Mouse (Mus musculus) intestine, embryonic 15.5 days (tissue): ENCODE measurements at regions not wholly inside any gene's neighbourhood (a gene's known extent, or its start where the extent isn't known, plus 50 kb on each side); places are given as distances from the start of the nearest gene placed in this dataset.
A peak's percentile ranks its signal among the peaks of the same experiment; 100 is the strongest.

Experiments
- ATAC-seq: fragments of 200-750 bp; cut with Nextera tagmentation; 2 replicates; pipeline ENCODE4 v1.8.0; 2017; ENCODE audit warnings: moderate TSS enrichment, moderate library complexity
- H3K27ac ChIP-seq: fragments of 300-500 bp; sonication (generic); 2 replicates; pipeline ENCODE4 v1.5.1; 2015; ENCODE audit warnings: mild to moderate bottlenecking, inconsistent platforms
- H3K27me3 ChIP-seq: fragments of 300-500 bp; sonication (generic); replicated peaks from 2 replicates; pipeline ENCODE4 v1.6.1; 2015; ENCODE audit warnings: inconsistent platforms
- H3K36me3 ChIP-seq: fragments of 300-500 bp; sonication (generic); 2 replicates; pipeline ENCODE4 v1.6.1; 2015; ENCODE audit warnings: inconsistent platforms
- H3K4me1 ChIP-seq: fragments of 300-500 bp; sonication (generic); replicated peaks from 2 replicates; pipeline ENCODE4 v1.6.1; 2015; ENCODE audit warnings: inconsistent platforms
- H3K4me2 ChIP-seq: fragments of 300-500 bp; sonication (generic); replicated peaks from 2 replicates; pipeline ENCODE4 v1.6.1; 2015; ENCODE audit warnings: mild to moderate bottlenecking, inconsistent platforms
- H3K4me3 ChIP-seq: fragments of 300-500 bp; sonication (generic); replicated peaks from 2 replicates; pipeline ENCODE4 v1.5.1; 2015; ENCODE audit warnings: inconsistent platforms
- H3K9ac ChIP-seq: fragments of 300-500 bp; sonication (generic); 2 replicates; pipeline ENCODE4 v1.6.1; 2015; ENCODE audit warnings: inconsistent platforms
- H3K9me3 ChIP-seq: fragments of 300-500 bp; sonication (generic); 2 replicates; pipeline ENCODE4 v1.6.1; 2016; ENCODE audit warnings: inconsistent platforms
- WGBS: fragments of 180-500 bp; shearing (Covaris S2); methylation state at CpG from one replicate; pipeline ENCODE4 v1.1.7; 2015; 5-methylcytosine and 5-hydroxymethylcytosine counted together

DNA sequence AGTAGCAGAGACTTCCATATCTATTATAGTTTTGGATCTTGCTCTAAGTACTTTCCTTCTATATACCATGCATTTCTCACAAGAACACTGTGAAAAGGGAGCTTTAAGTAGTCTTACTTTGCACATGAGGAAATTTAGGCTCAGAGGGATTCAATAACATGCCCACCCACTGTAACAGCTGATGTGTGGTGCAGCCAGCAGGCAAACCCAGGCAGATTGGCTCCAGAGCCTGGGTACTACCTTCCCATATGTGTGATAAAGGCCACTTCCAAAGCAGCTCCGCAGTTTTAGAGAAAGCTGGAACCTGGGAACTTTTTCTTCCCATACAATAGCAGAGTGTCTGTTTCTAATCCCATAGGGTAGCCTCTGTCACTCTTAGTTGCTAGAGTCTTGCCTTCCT lies 441.6 kb downstream of the Ccdc171 start:
- Histone ChIP-seq H3K4me3 (no peak overlapping the region), H3K36me3 (no peaks in the 10 kb centered on the region), H3K4me1 (no peaks in the 10 kb centered on the region), H3K27ac (no peak overlapping the region), H3K4me2 (no peak overlapping the region), H3K9ac (no peak overlapping the region), H3K9me3 (no peaks in the 10 kb centered on the region), H3K27me3 (no peaks in the 10 kb centered on the region)
- no peak for ATAC-seq
- 92% methylated on average over 1 of the region's 1 CpGs for WGBS

DNA sequence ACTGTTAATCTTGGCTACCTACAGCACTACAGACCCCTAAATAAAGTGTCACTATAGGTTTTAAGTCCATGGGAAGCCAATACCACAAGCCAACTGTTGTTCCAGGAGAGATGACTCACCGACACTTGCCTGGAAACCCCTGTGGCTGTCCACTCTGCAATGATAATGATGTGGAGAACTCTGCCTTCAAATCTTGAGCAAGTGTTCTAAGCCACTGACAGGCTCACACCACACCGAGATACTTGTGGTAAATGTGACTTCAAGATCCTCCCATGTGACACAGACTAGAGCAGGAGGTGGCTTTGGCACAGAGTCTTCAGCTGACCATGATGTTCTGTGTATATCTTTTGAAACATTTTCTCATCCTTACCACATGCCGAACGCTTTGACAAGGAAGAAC lies 447.8 kb downstream of the Ccdc171 start:
- Histone ChIP-seq H3K27me3 (no peaks in the 10 kb centered on the region), H3K9ac (no peak overlapping the region), H3K4me2 (no peak overlapping the region), H3K36me3 (no peaks in the 10 kb centered on the region), H3K4me3 (no peak overlapping the region), H3K4me1 (peaks cover 9% of the 10 kb centered on the region), H3K9me3 (no peaks in the 10 kb centered on the region), H3K27ac (no peak overlapping the region)
- no peak for ATAC-seq
- WGBS = 86% methylated on average over 4 of the region's 4 CpGs

GRCm38 (mm10) chr4:83974214-83975012 lies 449.1 kb downstream of the Ccdc171 start:
- peaks cover 9% of the 10 kb centered on the region for H3K4me1 ChIP-seq
- no peaks in the 10 kb centered on the region for H3K36me3 ChIP-seq
- H3K4me3 ChIP-seq = no peak overlapping the region
- H3K27ac ChIP-seq = no peak overlapping the region
- WGBS = 59% methylated on average over 7 of the region's 7 CpGs
- no peak for ATAC-seq
- H3K4me2 ChIP-seq = no peak overlapping the region
- no peak overlapping the region for H3K9ac ChIP-seq
- no peaks in the 10 kb centered on the region for H3K9me3 ChIP-seq
- H3K27me3 ChIP-seq = no peaks in the 10 kb centered on the region

DNA sequence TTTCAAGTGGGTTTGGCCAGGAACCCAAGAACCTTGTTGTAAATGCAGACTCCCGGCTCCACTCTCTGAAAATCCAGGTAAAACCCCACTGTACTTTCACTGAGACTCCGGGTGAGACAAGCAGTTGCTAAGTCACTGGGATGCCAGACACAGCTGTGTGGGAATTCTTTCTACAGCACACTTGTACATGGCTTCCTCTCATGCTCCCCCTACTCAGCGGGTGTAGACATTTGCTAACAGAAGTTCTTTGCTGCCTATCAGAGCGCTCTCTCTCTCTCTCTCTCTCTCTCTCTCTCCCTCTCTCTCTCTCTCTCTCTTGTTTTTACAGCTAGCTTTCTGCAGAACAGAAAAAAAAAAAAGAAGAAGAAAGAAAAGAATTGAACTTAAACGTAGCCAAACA lies 450.2 kb downstream of the Ccdc171 start:
- 53% methylated on average over 5 of the region's 5 CpGs for WGBS
- no peak overlapping the region for H3K9ac ChIP-seq
- H3K4me1 ChIP-seq = peaks cover 9% of the 10 kb centered on the region
- no peaks in the 10 kb centered on the region for H3K27me3 ChIP-seq
- H3K36me3 ChIP-seq = no peaks in the 10 kb centered on the region
- no peaks in the 10 kb centered on the region for H3K9me3 ChIP-seq
- ATAC-seq = no peak
- no peak overlapping the region for H3K4me2 ChIP-seq
- no peak overlapping the region for H3K27ac ChIP-seq
- H3K4me3 ChIP-seq = no peak overlapping the region

DNA sequence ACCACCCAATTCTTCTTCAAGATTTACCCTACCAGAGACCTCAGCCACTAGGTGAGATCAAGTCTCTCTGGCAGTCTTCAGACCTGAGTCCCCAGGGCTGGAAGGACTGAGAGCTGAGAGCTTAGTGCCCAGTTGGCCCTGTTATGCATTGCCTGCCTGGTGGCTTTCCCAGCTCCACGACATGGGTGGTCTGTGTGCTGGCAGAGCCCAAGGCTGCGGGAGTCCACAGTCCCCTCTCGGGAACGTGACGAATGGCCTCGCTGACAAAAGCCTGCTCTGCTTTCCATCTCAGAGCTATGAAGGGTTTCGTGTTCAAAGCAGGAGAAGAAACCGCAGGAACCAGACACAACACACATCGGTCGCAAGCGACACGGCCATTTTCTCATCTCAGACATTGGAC lies 450.7 kb downstream of the Ccdc171 start:
- H3K4me2 ChIP-seq = no peak overlapping the region
- H3K4me3 ChIP-seq = no peak overlapping the region
- H3K9ac ChIP-seq = no peak overlapping the region
- H3K27me3 ChIP-seq = no peaks in the 10 kb centered on the region
- 28% methylated on average over 12 of the region's 12 CpGs for WGBS
- peak; percentile 72 for ATAC-seq
- H3K9me3 ChIP-seq = no peaks in the 10 kb centered on the region
- H3K4me1 ChIP-seq = peaks cover 9% of the 10 kb centered on the region
- no peaks in the 10 kb centered on the region for H3K36me3 ChIP-seq
- no peak overlapping the region for H3K27ac ChIP-seq

DNA sequence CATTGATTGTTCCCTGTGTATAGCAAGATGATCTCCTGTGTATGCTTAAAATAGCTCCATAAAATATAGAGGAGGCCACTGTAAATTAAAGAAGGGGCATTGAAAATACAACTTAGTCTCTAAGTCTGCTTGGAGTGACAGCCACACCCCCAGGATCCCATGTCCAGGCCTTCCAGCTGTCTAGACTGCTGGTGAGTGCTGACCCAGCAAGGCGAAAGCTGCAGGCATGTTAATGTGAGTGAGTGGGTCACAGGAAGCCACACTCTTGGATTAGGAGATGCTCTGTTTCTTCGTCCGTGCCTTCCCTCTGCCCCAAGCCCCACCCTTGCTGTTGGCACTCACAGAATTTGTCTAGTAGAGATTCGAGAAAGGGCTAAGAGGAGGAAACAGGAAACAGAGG lies 453.7 kb downstream of the Ccdc171 start:
- no peak overlapping the region for H3K4me3 ChIP-seq
- WGBS = 44% methylated on average over 4 of the region's 4 CpGs
- peaks cover 9% of the 10 kb centered on the region for H3K4me1 ChIP-seq
- H3K27ac ChIP-seq = no peak overlapping the region
- no peaks in the 10 kb centered on the region for H3K36me3 ChIP-seq
- no peak for ATAC-seq
- no peak overlapping the region for H3K4me2 ChIP-seq
- H3K27me3 ChIP-seq = no peaks in the 10 kb centered on the region
- no peaks in the 10 kb centered on the region for H3K9me3 ChIP-seq
- H3K9ac ChIP-seq = no peak overlapping the region

DNA sequence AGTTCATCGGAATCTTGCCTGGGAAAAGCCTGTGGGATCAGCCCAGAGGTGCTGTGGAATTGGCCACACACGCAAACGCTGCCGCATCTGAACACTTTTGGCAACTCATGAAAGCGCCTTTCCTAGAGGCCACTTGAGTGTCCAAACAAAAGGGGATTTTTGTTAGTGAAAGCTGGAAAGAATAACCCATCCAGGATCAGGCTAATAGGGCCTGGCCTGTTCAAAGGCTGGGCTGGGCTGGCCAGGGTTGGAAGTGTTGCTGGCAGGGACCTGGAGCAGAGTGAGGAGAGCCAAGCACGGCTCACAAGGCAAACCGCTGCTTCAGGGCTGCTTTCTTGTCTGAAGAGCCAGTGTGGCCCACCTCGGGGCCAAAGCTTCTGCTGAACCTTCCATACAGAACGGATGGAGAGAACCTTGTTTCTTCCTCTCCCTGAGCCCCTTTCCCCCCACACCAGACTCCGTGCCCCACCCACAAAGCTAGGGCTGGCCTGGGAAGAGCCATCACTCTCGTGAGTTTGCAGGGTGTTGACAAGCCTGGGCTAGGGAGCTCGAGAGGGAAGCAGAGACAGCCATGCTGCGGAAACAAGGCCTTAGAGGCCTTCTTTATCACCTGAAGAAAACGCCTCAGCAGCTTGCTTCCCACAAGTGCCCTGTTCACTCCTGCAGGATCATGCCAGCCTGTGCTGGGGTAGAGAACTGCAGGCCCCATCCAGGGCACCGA lies 459.5 kb downstream of the Ccdc171 start:
- no peaks in the 10 kb centered on the region for H3K27me3 ChIP-seq
- no peaks in the 10 kb centered on the region for H3K36me3 ChIP-seq
- no peak overlapping the region for H3K9ac ChIP-seq
- 78% methylated on average over 15 of the region's 15 CpGs for WGBS
- no peak overlapping the region for H3K27ac ChIP-seq
- H3K4me2 ChIP-seq = no peak overlapping the region
- no peaks in the 10 kb centered on the region for H3K4me1 ChIP-seq
- no peak for ATAC-seq
- no peaks in the 10 kb centered on the region for H3K9me3 ChIP-seq
- no peak overlapping the region for H3K4me3 ChIP-seq

DNA sequence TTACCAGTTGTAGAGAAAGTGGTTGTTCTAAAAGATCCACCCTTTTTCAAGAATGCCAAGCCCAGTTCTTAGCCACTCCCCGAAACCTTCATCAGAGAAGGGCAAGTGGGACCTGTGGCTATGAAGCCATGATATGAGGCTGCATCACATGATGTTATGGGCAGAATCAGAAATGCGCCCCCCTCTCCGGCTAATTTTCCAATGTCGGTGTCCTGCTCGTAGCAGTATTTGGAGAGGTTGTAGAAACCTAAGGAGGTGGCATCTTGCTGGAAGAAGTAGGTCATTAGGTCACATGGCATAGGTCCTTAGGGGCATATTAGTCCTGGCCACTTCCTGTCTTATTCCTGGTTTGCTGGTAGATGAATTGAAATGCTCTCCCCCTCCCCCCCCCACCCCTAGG lies 460.1 kb downstream of the Ccdc171 start:
- no peak for ATAC-seq
- H3K4me2 ChIP-seq = no peak overlapping the region
- H3K27ac ChIP-seq = no peak overlapping the region
- H3K27me3 ChIP-seq = no peaks in the 10 kb centered on the region
- H3K9me3 ChIP-seq = no peaks in the 10 kb centered on the region
- no peak overlapping the region for H3K4me3 ChIP-seq
- no peaks in the 10 kb centered on the region for H3K36me3 ChIP-seq
- H3K4me1 ChIP-seq = no peaks in the 10 kb centered on the region
- no peak overlapping the region for H3K9ac ChIP-seq
- 97% methylated on average over 5 of the region's 5 CpGs for WGBS

- Histone ChIP-seq H3K9ac (no peak overlapping the region), H3K4me3 (no peak overlapping the region), H3K4me1 (no peaks in the 10 kb centered on the region), H3K27ac (no peak overlapping the region), H3K4me2 (no peak overlapping the region), H3K36me3 (no peaks in the 10 kb centered on the region), H3K27me3 (no peaks in the 10 kb centered on the region), H3K9me3 (no peaks in the 10 kb centered on the region)
- 71% methylated on average over 13 of the region's 13 CpGs for WGBS
- peak; percentile 95 for ATAC-seq
Measured at GRCm38 (mm10) chr4:83986951-83987822, 461.8 kb downstream of the Ccdc171 start.

GRCm38 (mm10) chr4:83987846-83988245 lies 462.5 kb downstream of the Ccdc171 start:
- Histone ChIP-seq H3K4me3 (no peak overlapping the region), H3K27me3 (no peaks in the 10 kb centered on the region), H3K9ac (no peak overlapping the region), H3K9me3 (no peaks in the 10 kb centered on the region), H3K4me2 (no peak overlapping the region), H3K27ac (no peak overlapping the region), H3K4me1 (no peaks in the 10 kb centered on the region), H3K36me3 (no peaks in the 10 kb centered on the region)
- ATAC-seq = 0 out of 2 replicates have a peak, but pooled peaks have one; percentile 25
- WGBS = 60% methylated on average over 12 of the region's 12 CpGs

DNA sequence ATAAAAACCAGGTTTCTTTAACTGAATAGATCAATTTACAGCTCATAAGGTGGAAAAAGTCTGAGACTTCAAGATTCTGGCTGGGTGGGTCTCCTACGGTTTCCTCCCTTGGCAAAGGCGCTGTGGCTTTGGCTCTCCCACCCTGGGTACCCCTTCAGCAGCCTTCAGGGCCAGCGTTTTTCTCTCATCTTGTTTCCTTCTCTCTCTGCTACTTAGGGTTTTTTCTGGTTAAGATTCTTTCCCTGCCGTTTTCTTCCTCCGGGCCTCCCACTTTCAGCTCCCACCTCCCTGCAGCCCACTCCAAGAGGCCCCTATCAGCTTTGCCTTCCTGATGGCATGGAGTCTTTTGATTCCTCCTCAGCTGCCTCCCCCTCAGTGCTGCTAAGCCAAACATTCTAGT lies 463.0 kb downstream of the Ccdc171 start:
- Histone ChIP-seq H3K9ac (no peak overlapping the region), H3K9me3 (no peaks in the 10 kb centered on the region), H3K36me3 (no peaks in the 10 kb centered on the region), H3K27ac (no peak overlapping the region), H3K4me3 (no peak overlapping the region), H3K27me3 (no peaks in the 10 kb centered on the region), H3K4me2 (no peak overlapping the region), H3K4me1 (no peaks in the 10 kb centered on the region)
- 37% methylated on average over 5 of the region's 5 CpGs for WGBS
- ATAC-seq = no peak
